21 mouse cellular contexts compared by ENCODE assay signal in genomic region chr1:126496722-126497121, GRCm38 (mm10).
DNase-seq lines count a peak whose midpoint lies in the region; ATAC-seq and TF ChIP-seq lines count a peak whose summit lies in the region.
"Had no signal": no experiment of that assay in that cellular context is flagged by ENCODE, and none has a peak within 500 bp of the region (broad histone marks: within the 10 kb centered on the region; RNA-seq: fewer than 3 reads in every experiment).

No protein-coding gene starts in this region.

- 82% methylated on average over 7 of the region's 7 CpGs for WGBS in forebrain, postnatal 0 days
- 80% methylated on average over 7 of the region's 7 CpGs for WGBS in forebrain, embryonic 13.5 days

- H3K4me2 ChIP-seq in forebrain, postnatal 0 days (ENCODE audit: low read depth), result no peak overlapping the region
- H3K4me2 ChIP-seq in forebrain, embryonic 13.5 days, result no peak overlapping the region
- H3K4me2 ChIP-seq: forebrain, embryonic 12.5 days; heart, embryonic 13.5 days; limb, embryonic 12.5 days; lung, embryonic 15.5 days had no signal

- no peaks in the 10 kb centered on the region for H3K9me3 ChIP-seq in forebrain, postnatal 0 days (ENCODE audit: low read length)
- no peaks in the 10 kb centered on the region for H3K9me3 ChIP-seq in forebrain, embryonic 13.5 days (replicated peaks)
- H3K9me3 ChIP-seq: forebrain, embryonic 12.5 days; heart, embryonic 13.5 days; limb, embryonic 12.5 days; lung, embryonic 15.5 days had no signal

- no peaks in the 10 kb centered on the region for H3K36me3 ChIP-seq in forebrain, postnatal 0 days (ENCODE audit: insufficient read depth)
- no peaks in the 10 kb centered on the region for H3K36me3 ChIP-seq in forebrain, embryonic 13.5 days (ENCODE audit: poor library complexity, severe bottlenecking)
- H3K36me3 ChIP-seq in testis, adult 2 months (ENCODE audit: control insufficient read depth, insufficient read depth, low read length), result no peaks in the 10 kb centered on the region
- H3K36me3 ChIP-seq: forebrain, embryonic 12.5 days; heart, embryonic 13.5 days; limb, embryonic 12.5 days; lung, embryonic 15.5 days had no signal

- no peak overlapping the region for H3K27ac ChIP-seq in forebrain, postnatal 0 days (ENCODE audit: low read depth, low read length)
- H3K27ac ChIP-seq in forebrain, embryonic 13.5 days, result no peak overlapping the region
- no peak overlapping the region for H3K27ac ChIP-seq in layer of hippocampus, adult 2 months
- H3K27ac ChIP-seq in testis, adult 2 months (ENCODE audit: control insufficient read depth, insufficient read depth, low read depth, low read length), result no peak overlapping the region
- H3K27ac ChIP-seq: forebrain, embryonic 12.5 days; heart, embryonic 13.5 days; left cerebral cortex, adult 2 months; limb, embryonic 12.5 days; lung, embryonic 15.5 days had no signal

- DNase-seq in forebrain, postnatal 0 days, result no peak
- DNase-seq in layer of hippocampus, adult 2 months (ENCODE audit: low spot score in 2 of 2), result no peak
- DNase-seq in layer of hippocampus, postnatal 14 days (ENCODE audit: low spot score in 2 of 2), result no peak
- DNase-seq in testis, postnatal 14 days (ENCODE audit: low spot score), result no peak
- DNase-seq in layer of hippocampus, adult 9-10 months (ENCODE audit: low spot score), result no peak
- DNase-seq in adrenal gland, postnatal 10 days, result no peak
- DNase-seq: cerebellum, adult 18-20 months; cerebellum, postnatal 36 days; gastrocnemius, postnatal 25 days; heart, postnatal 4 days; thymus, postnatal 25 days had no signal

- H3K27me3 ChIP-seq in forebrain, postnatal 0 days (ENCODE audit: insufficient read depth, low read length), result no peaks in the 10 kb centered on the region
- no peaks in the 10 kb centered on the region for H3K27me3 ChIP-seq in forebrain, embryonic 13.5 days
- H3K27me3 ChIP-seq in testis, adult 2 months (ENCODE audit: control insufficient read depth, insufficient read depth, low read length), result no peaks in the 10 kb centered on the region
- H3K27me3 ChIP-seq: lung, embryonic 15.5 days had no signal

- H3K4me1 ChIP-seq in forebrain, postnatal 0 days (ENCODE audit: insufficient read depth), result 0 out of 2 replicates have a peak, but pooled peaks cover under 1% of the 10 kb centered on the region
- peaks cover 9% of the 10 kb centered on the region for H3K4me1 ChIP-seq in forebrain, embryonic 13.5 days
- H3K4me1 ChIP-seq in testis, adult 2 months (ENCODE audit: control insufficient read depth, insufficient read depth, low read length), result peaks cover 5% of the 10 kb centered on the region

- no peak for ATAC-seq in forebrain, postnatal 0 days
- ATAC-seq in forebrain, embryonic 13.5 days, result no peak
- ATAC-seq: CD4-positive, CD25-positive, alpha-beta regulatory T cell, adult 4 months; midbrain, embryonic 16.5 days had no signal

- TF ChIP-seq POLR2A in testis, adult 2 months (IDR thresholded peaks at IDR 0.05; ENCODE audit: control insufficient read depth, low read depth, low read length), result no peak

- H3K4me3 ChIP-seq in forebrain, postnatal 0 days (ENCODE audit: low read depth, low read length), result no peak overlapping the region
- no peak overlapping the region for H3K4me3 ChIP-seq in forebrain, embryonic 13.5 days
- H3K4me3 ChIP-seq in layer of hippocampus, adult 2 months, result no peak overlapping the region
- no peak overlapping the region for H3K4me3 ChIP-seq in testis, adult 2 months (ENCODE audit: control insufficient read depth, low read depth, low read length)
- H3K4me3 ChIP-seq: forebrain, embryonic 12.5 days; heart, embryonic 13.5 days; left cerebral cortex, adult 2 months; limb, embryonic 12.5 days; lung, embryonic 15.5 days; megakaryocyte, embryonic 14.5 days had no signal

- no peak overlapping the region for H3K9ac ChIP-seq in forebrain, postnatal 0 days
- H3K9ac ChIP-seq in forebrain, embryonic 13.5 days, result no peak overlapping the region
- H3K9ac ChIP-seq: forebrain, embryonic 12.5 days; heart, embryonic 13.5 days; limb, embryonic 12.5 days; lung, embryonic 15.5 days had no signal

- TF ChIP-seq CTCF in forebrain, postnatal 0 days (IDR thresholded peaks at IDR 0.05; ENCODE audit: low read depth), result peak; percentile 33
- peak; percentile 26; the same call in 1 of the 2 replicates for TF ChIP-seq CTCF in layer of hippocampus, adult 2 months (conservative IDR thresholded peaks at IDR 0.05)
- peak; percentile 37; the same call in 1 of the 2 replicates for TF ChIP-seq CTCF in testis, adult 2 months (IDR thresholded peaks at IDR 0.05; ENCODE audit: control insufficient read depth, insufficient read depth, insufficient replicate concordance, low read depth, low read length)
